Mouse (Mus musculus): ENCODE results near the gene Prss22.
"Not testable (repeated sequence)": the region's sequence is repeated elsewhere in the genome, so short reads cannot be mapped to it uniquely, and the experiment has no call there.

The Prss22 gene

GRCm38 (mm10) chr17:23993559-23994428 lies 4.1 kb downstream of the Prss22 start:
- DNase-seq: peak; percentile 94

DNA sequence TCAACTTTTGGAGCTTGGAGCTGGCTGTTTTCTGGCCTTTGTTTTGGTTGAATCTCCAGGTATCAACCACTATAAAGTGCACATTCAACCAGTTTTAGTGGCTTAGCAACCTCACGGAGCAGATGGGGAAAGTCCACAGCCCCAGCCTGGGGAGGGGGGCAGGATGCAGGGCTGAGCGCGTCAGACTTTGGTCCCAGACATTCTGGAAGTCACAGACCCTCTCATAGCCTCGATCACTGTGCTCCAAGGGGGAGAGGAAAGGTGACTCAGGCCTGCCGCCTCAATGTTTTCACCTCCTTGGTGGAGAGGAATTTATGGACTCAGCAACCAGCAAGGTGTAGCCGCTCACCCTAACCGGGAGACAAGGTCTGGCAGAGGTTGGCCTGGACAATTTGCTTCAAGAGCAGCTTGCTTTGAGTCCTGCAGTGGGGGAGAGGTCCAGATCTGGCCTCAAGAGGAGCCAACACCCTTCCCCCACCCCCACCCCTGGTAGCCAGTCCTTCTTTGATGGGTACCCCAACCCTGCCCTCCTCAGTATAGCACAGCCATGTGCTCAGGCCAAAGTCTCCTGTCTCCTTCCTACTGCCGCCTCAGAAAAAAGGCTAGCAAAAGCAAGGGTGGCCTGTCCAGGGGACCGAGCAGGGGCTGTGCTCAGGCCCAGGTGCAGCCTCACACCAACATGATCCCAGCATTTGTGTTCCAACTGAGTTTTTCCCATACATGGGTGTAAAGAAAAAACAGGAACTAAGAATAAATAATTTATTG lies 4.9 kb downstream of the Prss22 start:
- DNase-seq: peak; percentile 80

DNA sequence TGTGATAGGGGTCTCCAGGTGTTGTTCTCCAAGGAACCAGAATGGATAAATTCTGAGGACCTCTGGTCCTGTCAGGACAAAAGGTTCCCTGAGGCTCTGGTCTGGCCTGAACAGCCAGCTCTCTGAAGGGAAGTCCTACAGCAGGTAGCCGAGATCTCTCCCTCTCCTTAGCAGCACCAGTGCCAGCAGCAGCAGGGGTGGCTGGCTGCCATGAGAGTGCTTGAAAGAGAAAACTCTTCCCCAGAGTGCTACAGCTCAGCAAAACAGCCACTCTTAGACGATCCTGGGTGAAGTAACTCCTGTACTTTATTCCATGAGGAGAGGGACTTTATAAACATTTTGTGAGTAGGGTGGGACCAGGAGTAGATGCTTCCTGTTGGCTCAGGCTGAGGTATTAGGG lies 8.1 kb downstream of the Prss22 start:
- no peak for DNase-seq

DNA sequence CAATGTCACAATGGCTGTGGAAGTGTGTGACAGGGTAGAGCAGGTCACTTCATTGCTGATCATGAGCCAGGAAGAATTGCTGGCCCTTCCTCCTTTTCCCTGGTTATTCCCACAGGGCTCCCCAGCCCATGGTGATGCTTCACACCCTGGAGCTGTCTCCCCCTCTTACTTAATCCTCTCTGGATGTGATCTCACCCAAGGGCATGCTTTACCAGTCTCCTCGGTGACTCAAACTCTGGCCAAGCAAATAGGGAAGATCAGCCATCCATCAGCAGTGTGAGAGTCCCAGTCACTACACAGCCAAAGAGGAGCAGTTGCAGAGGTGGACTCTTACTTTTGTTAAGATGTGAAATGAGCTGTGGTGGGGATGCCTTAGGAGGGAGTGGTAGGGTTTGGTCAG lies 12.9 kb downstream of the Prss22 start:
- no peak for DNase-seq

- peak; percentile 26 for DNase-seq
Observed at GRCm38 (mm10) chr17:23982912-23983311, 15.0 kb downstream of the Prss22 start.

GRCm38 (mm10) chr17:23980297-23980909 lies 17.5 kb downstream of the Prss22 start, which contains the start of gene Prss30:
Prss30 (minus strand) TSS chr17:23980566.
- DNase-seq: no peak

DNA sequence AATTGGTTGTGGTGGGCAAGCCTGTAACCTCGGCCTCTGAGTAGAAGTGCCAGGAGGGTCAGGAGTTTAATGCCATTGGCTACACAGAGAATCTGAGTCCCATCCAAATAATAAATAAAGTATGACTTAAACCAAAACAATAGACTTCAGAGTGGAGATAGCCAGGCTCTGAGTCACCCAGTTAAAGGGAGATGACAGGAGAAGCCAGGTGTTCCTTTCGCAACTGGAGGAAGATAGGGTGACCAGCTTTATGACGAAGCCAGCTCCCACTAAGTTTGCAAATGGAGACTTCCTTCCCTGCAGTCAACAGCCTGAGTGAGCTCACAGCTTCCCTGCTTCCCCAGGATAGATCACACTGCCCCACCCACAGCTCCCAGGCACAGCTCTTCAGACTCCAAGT lies 18.4 kb downstream of the Prss22 start:
- no peak for DNase-seq

GRCm38 (mm10) chr17:23976665-23977064 lies 21.2 kb downstream of the Prss22 start:
- peak; percentile 67 for DNase-seq

DNA sequence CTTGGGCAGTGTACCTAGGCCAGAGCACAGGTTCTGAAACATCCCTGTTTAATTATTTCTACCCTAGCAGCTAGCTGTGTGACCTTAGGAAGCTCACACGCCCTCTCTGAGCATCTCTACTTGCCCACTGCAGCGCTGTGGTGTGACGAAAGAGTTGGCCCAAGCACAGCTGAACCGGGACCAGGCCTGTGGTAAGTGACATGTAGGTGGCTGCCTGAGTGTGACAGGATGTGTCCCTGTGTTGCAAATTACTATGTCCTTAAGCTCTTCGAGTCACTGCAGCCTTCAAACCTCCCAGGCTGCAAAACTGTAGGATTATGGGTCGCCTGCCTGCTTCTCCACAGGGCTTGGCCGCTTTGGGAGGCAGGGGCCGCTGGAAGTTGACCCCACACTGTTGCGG lies 26.6 kb downstream of the Prss22 start:
- DNase-seq: no peak

DNA sequence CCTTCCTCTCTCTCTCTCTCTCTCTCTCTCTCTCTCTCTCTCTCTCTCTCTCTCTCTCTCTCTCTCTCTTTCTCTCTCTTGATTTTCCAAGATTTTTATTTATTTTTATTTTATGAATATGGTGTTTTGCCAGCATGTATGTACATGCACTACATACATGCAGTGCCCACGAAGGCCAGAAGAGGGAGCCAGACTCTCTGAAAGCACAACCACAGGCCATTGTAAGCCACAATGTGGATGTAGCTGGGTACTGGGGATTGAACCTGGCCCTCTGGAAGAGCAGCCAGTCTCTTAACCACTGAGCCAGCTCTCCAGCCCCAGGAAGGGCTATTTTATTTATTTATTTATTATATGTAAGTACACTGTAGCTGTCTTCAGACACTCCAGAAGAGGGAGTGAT lies 28.7 kb downstream of the Prss22 start:
- peak; percentile 85 for DNase-seq

- DNase-seq: peak; percentile 56
Observed at GRCm38 (mm10) chr17:23968780-23969179, 29.1 kb downstream of the Prss22 start.

GRCm38 (mm10) chr17:23966658-23967401 lies 31.1 kb downstream of the Prss22 start:
- DNase-seq: peak; percentile 36

- no peak for DNase-seq
Observed at GRCm38 (mm10) chr17:23965805-23966425, 32.0 kb downstream of the Prss22 start.

DNA sequence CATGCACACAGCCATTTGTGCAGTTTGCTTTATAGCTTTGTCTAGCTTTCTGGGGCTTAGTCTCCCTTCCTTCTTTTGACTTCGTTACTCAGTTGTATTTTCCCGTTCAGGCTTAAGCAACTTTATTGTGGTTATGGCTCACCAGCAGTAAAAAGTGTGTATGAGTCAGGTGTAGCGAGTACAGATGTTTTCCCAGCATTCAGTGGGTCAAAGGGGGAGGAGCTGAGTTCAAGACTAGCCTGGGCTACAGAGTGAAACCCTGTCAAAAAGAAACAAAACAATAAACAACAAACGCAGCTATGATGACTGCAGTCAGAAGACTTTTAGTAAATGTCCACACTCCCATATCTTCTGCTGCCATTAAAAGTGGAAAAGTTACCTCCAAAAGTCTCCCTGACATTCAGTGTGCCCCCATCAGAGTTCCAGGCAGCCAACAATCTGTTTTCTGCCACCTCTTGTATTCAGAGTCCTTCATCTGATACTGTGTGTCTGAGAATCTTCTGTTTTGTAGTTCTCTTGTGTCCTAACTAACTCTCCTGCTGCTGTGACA lies 36.3 kb downstream of the Prss22 start:
- DNase-seq: no peak

GRCm38 (mm10) chr17:23960084-23960738 lies 37.7 kb downstream of the Prss22 start:
- peak; percentile 86 for DNase-seq

DNA sequence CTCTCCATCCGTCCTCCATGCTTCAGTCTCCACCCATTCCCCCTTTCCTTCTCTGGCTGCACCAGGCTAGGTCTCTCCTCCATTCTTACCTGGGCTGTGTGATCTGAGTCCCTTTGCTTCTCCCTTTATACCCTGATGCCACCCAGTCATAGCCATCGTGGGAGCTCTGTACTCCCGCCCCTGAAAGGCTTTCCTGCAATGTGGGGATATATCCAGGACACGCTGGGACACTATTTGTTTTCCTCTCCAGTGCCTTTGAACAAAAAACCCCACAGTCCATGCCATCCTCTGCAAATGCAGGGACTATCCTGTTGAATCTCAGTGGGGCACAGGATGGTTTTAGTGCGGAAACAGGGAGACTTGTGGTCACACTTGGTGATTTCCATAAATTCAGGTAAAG lies 42.7 kb downstream of the Prss22 start, which contains the start of gene Sbpl:
Sbpl (minus strand) TSS at position 101 of the 400 bp plus-strand sequence.
- no peak for DNase-seq

DNA sequence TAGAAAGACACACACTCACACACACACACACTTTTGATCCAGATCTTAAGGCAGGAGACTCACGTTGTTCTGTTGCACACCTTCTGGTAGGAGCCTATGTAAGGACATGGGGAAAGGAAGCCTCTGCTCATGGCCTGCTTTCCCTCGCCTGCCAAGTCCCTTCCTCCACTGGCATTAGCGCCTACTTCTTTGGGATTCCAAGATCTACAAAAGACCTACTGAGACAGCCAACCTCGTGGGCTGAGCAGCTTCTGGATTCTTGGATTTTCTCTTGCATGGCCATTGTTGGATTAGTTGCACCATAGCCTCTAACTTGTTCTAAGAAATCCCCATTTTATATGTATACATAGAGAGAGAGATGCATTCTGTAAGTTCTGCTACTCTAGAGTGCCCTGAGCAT lies 47.1 kb downstream of the Prss22 start:
- DNase-seq: not testable (repeated sequence)

DNA sequence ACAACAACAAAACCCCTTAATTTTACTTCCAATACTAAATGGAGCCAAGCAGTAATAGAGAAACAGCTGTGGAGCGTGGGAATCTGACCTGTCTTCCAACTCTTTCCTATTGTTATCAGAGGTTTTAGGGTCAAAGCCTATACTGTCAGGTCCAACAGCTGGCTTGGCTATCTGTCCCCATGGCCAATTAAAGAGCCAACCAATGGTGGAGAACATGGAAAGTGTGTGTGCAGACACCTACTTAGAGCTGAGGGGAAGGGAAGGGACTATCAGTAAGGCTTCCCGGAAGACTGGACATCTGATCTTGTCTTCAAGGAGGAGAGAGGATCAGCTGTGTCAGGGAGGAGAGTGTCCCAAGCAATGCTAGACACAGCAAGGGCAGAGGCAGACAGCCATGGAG lies 48.8 kb downstream of the Prss22 start:
- DNase-seq: no peak

DNA sequence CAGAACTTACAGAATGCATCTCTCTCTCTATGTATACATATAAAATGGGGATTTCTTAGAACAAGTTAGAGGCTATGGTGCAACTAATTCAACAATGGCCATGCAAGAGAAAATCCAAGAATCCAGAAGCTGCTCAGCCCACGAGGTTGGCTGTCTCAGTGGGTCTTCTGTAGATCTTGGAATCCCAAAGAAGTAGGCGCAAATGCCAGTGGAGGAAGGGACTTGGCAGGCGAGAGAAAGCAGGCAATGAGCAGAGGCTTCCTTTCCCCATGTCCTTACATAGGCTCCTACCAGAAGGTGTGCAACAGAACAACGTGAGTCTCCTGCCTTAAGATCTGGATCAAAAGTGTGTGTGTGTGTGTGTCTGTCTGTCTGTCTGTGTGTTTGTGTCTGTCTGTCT lies 50.4 kb downstream of the Prss22 start:
- DNase-seq: not testable (repeated sequence)

Data from kidney, postnatal 14 days (tissue).